Mouse (Mus musculus) spleen, adult 2 months (tissue): ENCODE data around the gene Ush2a.

Experiments used
- CTCF ChIP-seq: fragments of 200-500 bp; IDR thresholded peaks from 2 replicates; pipeline ENCODE4 v1.5.1; 2011; ENCODE audit warnings: mild to moderate bottlenecking, inconsistent platforms; ENCODE audit not compliant: insufficient read depth, insufficient read length, insufficient replicate concordance; ENCODE audit errors: extremely low read depth
- POLR2A ChIP-seq: fragments of 200-500 bp; IDR thresholded peaks from 2 replicates; pipeline ENCODE4 v1.6.1; 2011; ENCODE audit warnings: low read depth, low read length, inconsistent platforms

DNA sequence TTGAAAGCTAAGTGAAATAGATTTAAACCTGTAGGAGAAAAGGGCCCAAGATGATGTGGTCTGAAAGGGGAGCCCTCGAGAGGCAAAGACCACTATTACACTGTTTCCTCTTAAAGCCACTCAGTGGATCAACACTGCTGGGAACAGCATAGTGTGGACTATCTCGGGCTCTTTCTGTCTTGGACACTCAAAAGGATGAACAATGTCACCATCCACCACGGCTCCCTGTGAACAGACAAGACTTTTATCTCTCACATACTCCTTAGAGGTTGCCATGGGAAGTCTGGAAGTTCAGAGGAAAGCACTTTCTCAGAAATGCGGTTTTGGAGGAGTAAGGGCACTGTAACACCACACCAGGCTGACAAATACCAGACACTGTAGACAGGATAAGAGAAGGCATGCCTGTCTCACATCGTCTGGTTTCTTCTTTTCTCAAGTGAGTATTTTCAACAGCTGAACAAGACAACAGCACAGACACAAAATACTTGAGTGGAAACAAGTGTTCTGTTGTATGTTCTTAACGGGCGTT, 124.0 kb downstream of the Ush2a start:
- TF ChIP-seq POLR2A: no peak
- TF ChIP-seq CTCF: no peak
